Mouse (Mus musculus) CH12.LX (cell line): ENCODE results near the gene Entpd5. TPM values are rescaled to one million over a fixed set of nuclear protein-coding genes. Genes with fewer than 3 reads are reported as not detected.
A peak's percentile ranks its signal among the peaks of the same experiment; 100 is the strongest.

Source experiments
- DNase-seq: peaks from one replicate; pipeline ENCODE4 v3.0.0-alpha.2; 2013; ENCODE audit errors: extremely low read depth
- H3K27ac ChIP-seq: 2 replicates; pipeline ENCODE4 v1.5.1; 2012; ENCODE audit warnings: low read depth, mild to moderate bottlenecking, control low read depth, moderate library complexity; ENCODE audit not compliant: insufficient read depth
- H3K27me3 ChIP-seq: replicated peaks from 2 replicates; pipeline ENCODE3; 2012; ENCODE audit warnings: inconsistent platforms
- H3K36me3 ChIP-seq, 2 experiments: replicated peaks in 1 of 2; 2 replicates each; pipeline versions ENCODE3 to v1.6.1; 2012; ENCODE audit warnings: inconsistent platforms in 1 of 2, low read length in 1 of 2, mild to moderate bottlenecking in 1 of 2, mixed read lengths in 1 of 2, moderate library complexity in 1 of 2; ENCODE audit not compliant: control insufficient read depth in 1 of 2, insufficient read depth in 1 of 2
- H3K4me1 ChIP-seq, 2 experiments: 2 replicates each; pipeline ENCODE4 v1.6.1; 2012; ENCODE audit warnings: inconsistent platforms in 1 of 2, moderate library complexity in 1 of 2; ENCODE audit not compliant: insufficient read depth in 2 of 2, control insufficient read depth in 1 of 2
- H3K4me2 ChIP-seq: 2 replicates; pipeline ENCODE4 v1.6.1; 2012; ENCODE audit warnings: low read depth, mild to moderate bottlenecking, control low read depth; ENCODE audit not compliant: poor library complexity, insufficient read depth, severe bottlenecking
- H3K4me3 ChIP-seq, 3 experiments: fragments of 150-350 bp in 1 of 3; sonication (generic) in 1 of 3; replicated peaks in 1 of 3; 2 replicates each; pipeline versions ENCODE3 to v1.5.1; 2011 to 2012; ENCODE audit warnings: low read depth in 2 of 3, low read length in 2 of 3, mild to moderate bottlenecking in 2 of 3, moderate library complexity in 2 of 3, control low read depth in 1 of 3, improper control_type of control experiment in 1 of 3, inconsistent platforms in 1 of 3, mixed read lengths in 1 of 3; ENCODE audit not compliant: poor library complexity in 1 of 3
- H3K79me2 ChIP-seq: replicated peaks from 2 replicates; pipeline ENCODE4 v1.6.1; 2012; ENCODE audit warnings: mild to moderate bottlenecking, moderate library complexity; ENCODE audit not compliant: control insufficient read depth, poor library complexity, insufficient read depth, severe bottlenecking; ENCODE audit errors: extremely low read depth
- H3K9ac ChIP-seq: 2 replicates; pipeline ENCODE4 v1.6.1; 2012; ENCODE audit warnings: low read depth, mild to moderate bottlenecking, control low read depth, moderate library complexity; ENCODE audit not compliant: insufficient read depth
- H3K9me3 ChIP-seq: replicated peaks from 2 replicates; pipeline ENCODE3; 2012; ENCODE audit warnings: low read length, inconsistent platforms, mixed read lengths
- BHLHE40 ChIP-seq: IDR thresholded peaks from 2 replicates; pipeline ENCODE4 v1.6.1; 2011; ENCODE audit warnings: mild to moderate bottlenecking, low read depth, low read length, improper control_type of control experiment
- CHD2 ChIP-seq: IDR thresholded peaks from 2 replicates; pipeline ENCODE4 v1.6.1; 2011; ENCODE audit warnings: low read length, improper control_type of control experiment
- ELF1 ChIP-seq: IDR thresholded peaks from 2 replicates; pipeline ENCODE4 v1.6.1; 2014; ENCODE audit warnings: low read depth, mild to moderate bottlenecking, inconsistent platforms, low read length, improper control_type of control experiment
- ETS1 ChIP-seq: conservative IDR thresholded peaks from 2 replicates; pipeline ENCODE4 v1.6.1; 2012; ENCODE audit warnings: low read depth, mild to moderate bottlenecking, inconsistent platforms, low read length, improper control_type of control experiment, moderate library complexity
- IRF4 ChIP-seq: IDR thresholded peaks from 2 replicates; pipeline ENCODE4 v1.6.1; 2014; ENCODE audit warnings: low read depth, mild to moderate bottlenecking, inconsistent platforms, low read length, improper control_type of control experiment
- JUND ChIP-seq: conservative IDR thresholded peaks from 2 replicates; pipeline ENCODE4 v1.6.1; 2011; ENCODE audit warnings: low read depth, low read length, improper control_type of control experiment
- MAFK ChIP-seq: IDR thresholded peaks from 2 replicates; pipeline ENCODE4 v1.6.1; 2011; ENCODE audit warnings: low read length, improper control_type of control experiment; ENCODE audit not compliant: insufficient replicate concordance
- MAX ChIP-seq: IDR thresholded peaks from 2 replicates; pipeline ENCODE4 v1.6.1; 2011; ENCODE audit warnings: low read length, improper control_type of control experiment
- MEF2A ChIP-seq: IDR thresholded peaks from 2 replicates; pipeline ENCODE4 v1.6.1; 2014; ENCODE audit warnings: low read depth, mild to moderate bottlenecking, inconsistent platforms, low read length, improper control_type of control experiment, borderline replicate concordance
- MXI1 ChIP-seq: IDR thresholded peaks from 2 replicates; pipeline ENCODE4 v1.6.1; 2011; ENCODE audit warnings: mild to moderate bottlenecking, low read depth, low read length, improper control_type of control experiment
- MYC ChIP-seq: IDR thresholded peaks from 2 replicates; pipeline ENCODE4 v1.6.1; 2011; ENCODE audit warnings: low read depth, mild to moderate bottlenecking, improper control_type of control experiment, low read length
- PAX5 ChIP-seq: IDR thresholded peaks from 2 replicates; pipeline ENCODE4 v1.6.1; 2012; ENCODE audit warnings: low read length, inconsistent platforms, mixed read lengths
- SIN3A ChIP-seq: IDR thresholded peaks from 2 replicates; pipeline ENCODE4 v1.6.1; 2012; ENCODE audit warnings: low read length, improper control_type of control experiment, inconsistent platforms
- TBP ChIP-seq: conservative IDR thresholded peaks from 2 replicates; pipeline ENCODE4 v1.6.1; 2011; ENCODE audit warnings: low read depth, low read length, improper control_type of control experiment
- ZC3H11A ChIP-seq: IDR thresholded peaks from 2 replicates; pipeline ENCODE4 v1.6.1; 2012; ENCODE audit warnings: low read depth, mild to moderate bottlenecking, inconsistent platforms, low read length, improper control_type of control experiment
- ZKSCAN1 ChIP-seq: IDR thresholded peaks from 2 replicates; pipeline ENCODE4 v1.6.1; 2012; ENCODE audit warnings: low read depth, inconsistent platforms, low read length, improper control_type of control experiment, borderline replicate concordance
- dilution Hi-C: fragments of 300-500 bp; cut with MboI; formaldehyde crosslinking; loops from 2 replicates; pipeline ENCODE4 v1.14.3; 2020; ENCODE audit warnings: low sequenced_read_pairs; ENCODE audit not compliant: extremely low pct_unique_long_range_greater_than_20kb, extremely low pct_ligation_motif_present
- in situ Hi-C: fragments of 300-500 bp; cut with MboI; formaldehyde crosslinking; loops from 3 replicates; pipeline ENCODE4 v1.14.3; 2019; ENCODE audit warnings: low sequenced_read_pairs, low pct_ligation_motif_present, low pct_unique_long_range_greater_than_20kb, mixed read lengths
- polyA plus RNA-seq: library from polyadenylated mRNA; unstranded; fragments of >175 nt; gene quantifications from 2 replicates; pipeline ENCODE4 v1.2.1, GENCODE M21; 2012; ENCODE audit warnings: low read depth; ENCODE audit not compliant: insufficient read length
- total RNA-seq, 2 experiments: library from RNA; depleted of rRNA; stranded (reverse); fragments of 300-350 nt in 1 of 2; fragments of >200 nt in 1 of 2; gene quantifications; 2 replicates each; pipeline ENCODE4 v1.2.3; 2012 to 2014

Gene Entpd5
- total and polyA plus RNA-seq, 3 experiments = 4.2 to 5.7 (median 5.3) TPM

DNA sequence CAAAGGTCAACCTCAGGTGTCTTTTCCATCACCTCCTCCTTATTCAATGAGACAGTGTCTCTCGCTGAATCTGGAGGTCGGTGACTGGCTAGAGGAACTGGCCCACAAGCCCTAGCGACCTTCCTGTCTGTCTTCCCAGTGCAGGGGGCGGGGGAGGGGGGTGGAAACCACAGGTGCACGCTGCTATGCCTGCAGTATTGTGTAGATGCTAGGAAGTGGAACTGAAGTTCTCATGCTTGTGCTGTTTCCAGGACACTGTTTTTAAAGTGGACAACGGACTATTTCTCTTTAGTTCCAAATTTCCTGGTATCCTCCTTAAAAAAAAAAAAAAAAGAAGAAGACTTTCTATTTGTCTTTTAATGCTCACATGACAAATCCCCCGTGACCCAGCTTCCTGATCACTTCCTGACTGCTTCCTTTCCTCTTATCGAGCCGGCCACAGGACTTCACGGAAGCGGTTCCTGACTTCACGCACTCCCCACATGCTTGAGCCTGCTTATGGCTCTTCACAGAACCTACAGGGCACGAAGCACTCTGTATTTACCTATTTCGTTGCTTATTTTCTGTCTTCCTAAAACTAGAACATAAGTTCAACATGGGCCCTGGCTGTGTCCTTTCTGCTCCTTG is 19.9 kb downstream of the Entpd5 start (continued):
- TF ChIP-seq MYC (peak; percentile 59), IRF4 (no peak), ELF1 (0 out of 2 replicates have a peak, but pooled peaks have one; percentile 16)

DNA sequence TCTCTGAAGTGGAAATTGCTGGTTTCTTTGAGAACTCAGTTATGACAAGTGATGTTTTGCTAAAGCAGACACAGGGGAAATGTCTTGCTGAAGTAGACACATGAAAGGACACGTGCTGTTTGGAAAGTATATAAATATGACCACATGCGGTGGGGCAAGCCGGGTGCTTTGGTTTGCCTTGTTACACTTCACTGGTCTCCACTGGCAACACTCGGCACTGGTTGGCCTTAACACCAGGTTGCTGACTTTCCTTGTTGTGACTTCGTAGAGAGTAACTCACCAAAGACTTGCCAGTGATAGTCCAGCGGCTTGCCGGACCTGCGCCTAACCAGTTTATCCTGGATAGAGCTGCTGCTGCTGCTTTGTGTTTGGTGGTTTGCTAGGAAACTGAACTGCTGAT is 20.7 kb downstream of the Entpd5 start:
- no peaks in the 10 kb centered on the region for H3K36me3 ChIP-seq
- dilution Hi-C loops = no loop called here
- in situ Hi-C loops = no loop called here
- no peaks in the 10 kb centered on the region for H3K79me2 ChIP-seq
- no peak overlapping the region for H3K9ac ChIP-seq
- TF ChIP-seq JUND = no peak
- TF ChIP-seq SIN3A = no peak
- peak; percentile 17; the same call in 1 of the 2 replicates for TF ChIP-seq BHLHE40
- no peak for TF ChIP-seq TBP
- TF ChIP-seq MAFK = no peak
- TF ChIP-seq, all 38 proteins: peak for 1
- Histone ChIP-seq H3K4me3 (no peak overlapping the region), H3K27ac (no peak overlapping the region), H3K27me3 (no peaks in the 10 kb centered on the region), H3K4me2 (no peak overlapping the region), H3K9me3 (no peaks in the 10 kb centered on the region), H3K4me1 (peaks cover 11 to 20% of the 10 kb centered on the region in 2 experiments)
- no peak for DNase-seq

DNA sequence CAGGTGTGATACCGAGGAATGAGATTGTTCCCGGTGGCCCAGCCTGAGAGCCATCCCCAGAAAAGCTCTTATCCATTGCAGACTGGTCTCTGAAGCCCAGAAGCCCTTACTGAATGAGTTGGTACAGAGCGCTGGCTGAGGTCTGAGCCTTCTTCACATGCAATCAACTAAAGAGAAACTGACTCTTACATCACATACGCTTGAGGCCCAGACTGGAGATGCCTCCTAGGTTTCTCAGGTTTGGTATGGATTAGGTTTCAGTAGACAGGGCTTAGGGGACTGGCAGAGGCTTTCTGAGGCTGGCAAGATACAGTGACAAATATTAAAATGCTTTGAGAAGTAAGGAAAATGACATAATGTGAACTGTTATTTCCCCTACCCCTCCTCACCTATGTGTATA is 23.4 kb downstream of the Entpd5 start:
- in situ Hi-C loops (no loop called here), dilution Hi-C loops (no loop called here)
- TF ChIP-seq SIN3A (no peak), ELF1 (no peak), MEF2A (no peak), ETS1 (no peak)
- DNase-seq = no peak
- H3K9me3 ChIP-seq = no peaks in the 10 kb centered on the region
- no peaks in the 10 kb centered on the region for H3K36me3 ChIP-seq
- no peak overlapping the region for H3K4me3 ChIP-seq
- peaks cover 11 to 21% of the 10 kb centered on the region in 2 experiments for H3K4me1 ChIP-seq
- H3K27me3 ChIP-seq = no peaks in the 10 kb centered on the region
- no peaks in the 10 kb centered on the region for H3K79me2 ChIP-seq
- H3K9ac ChIP-seq = no peak overlapping the region
- no peak overlapping the region for H3K27ac ChIP-seq
- H3K4me2 ChIP-seq = no peak overlapping the region

DNA sequence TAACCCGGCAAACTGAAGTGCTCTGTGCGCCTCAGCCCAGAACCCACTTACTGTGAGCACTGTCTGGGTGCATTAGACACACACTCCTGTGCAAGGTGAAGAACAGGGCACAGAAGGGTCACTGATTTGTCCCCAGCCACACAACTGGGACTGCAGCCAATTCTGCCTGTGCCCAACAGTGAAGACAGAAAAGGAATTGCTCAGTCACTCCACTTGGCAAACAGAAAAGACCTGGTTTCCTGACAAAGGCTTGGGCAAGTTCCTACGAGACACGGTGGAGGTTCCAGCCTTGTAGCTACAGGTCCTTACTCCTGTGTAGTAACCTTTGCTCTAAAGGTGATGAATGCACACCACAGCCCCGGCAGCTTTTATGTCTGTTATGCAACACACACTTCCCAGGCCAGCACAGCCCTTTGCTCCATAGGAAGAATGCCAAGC is 24.2 kb downstream of the Entpd5 start:
- no peaks in the 10 kb centered on the region for H3K79me2 ChIP-seq
- H3K4me3 ChIP-seq = no peak overlapping the region
- no peak for TF ChIP-seq CHD2
- TF ChIP-seq MXI1 = no peak
- TF ChIP-seq MEF2A = no peak
- no peak for TF ChIP-seq ZC3H11A
- no peak for TF ChIP-seq MAX
- TF ChIP-seq PAX5 = no peak
- no peak for TF ChIP-seq SIN3A
- TF ChIP-seq IRF4 = no peak
- no peak for TF ChIP-seq ZKSCAN1
- DNase-seq = no peak
- H3K27me3 ChIP-seq = no peaks in the 10 kb centered on the region
- H3K9ac ChIP-seq = no peak overlapping the region
- no peaks in the 10 kb centered on the region for H3K36me3 ChIP-seq
- peaks cover 11 to 21% of the 10 kb centered on the region in 2 experiments for H3K4me1 ChIP-seq
- no peaks in the 10 kb centered on the region for H3K9me3 ChIP-seq
- dilution Hi-C loops = no loop called here
- in situ Hi-C loops = no loop called here
- no peak overlapping the region for H3K27ac ChIP-seq
- no peak overlapping the region for H3K4me2 ChIP-seq
